Mouse (Mus musculus) cerebellum, postnatal 25 days (tissue): ENCODE data around the gene Sod2.
"Not testable (repeated sequence)": the region's sequence is repeated elsewhere in the genome, so short reads cannot be mapped to it uniquely, and the experiment has no call there.

Experiments used
- DNase-seq, 2 experiments: peaks; one replicate each; pipeline ENCODE4 v3.0.0; 2021; ENCODE audit warnings: mixed read lengths in 2 of 2

Sod2 gene

DNA sequence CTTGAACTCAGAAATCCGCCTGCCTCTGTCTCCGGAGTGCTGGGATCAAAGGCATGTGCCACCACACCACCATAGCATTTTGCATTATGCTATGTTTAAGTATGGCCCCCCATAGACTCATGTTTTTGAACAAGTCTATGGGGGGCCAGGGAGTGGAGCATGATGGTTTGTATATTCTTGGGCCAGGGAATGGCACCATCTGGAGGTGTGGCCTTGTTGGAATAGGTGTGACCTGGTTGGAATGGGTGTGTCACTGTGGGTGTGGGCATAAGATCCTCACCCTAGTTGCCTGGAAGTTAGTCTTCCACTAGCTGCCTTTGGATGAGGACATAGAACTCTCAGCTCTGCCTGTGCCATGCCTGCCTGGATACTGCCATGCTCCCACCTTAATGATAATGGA, at the start of gene Sod2:
Gene Sod2 (plus strand): TSS at position 301 of the 400 bp plus-strand sequence.
- DNase-seq: not testable (repeated sequence)

DNA sequence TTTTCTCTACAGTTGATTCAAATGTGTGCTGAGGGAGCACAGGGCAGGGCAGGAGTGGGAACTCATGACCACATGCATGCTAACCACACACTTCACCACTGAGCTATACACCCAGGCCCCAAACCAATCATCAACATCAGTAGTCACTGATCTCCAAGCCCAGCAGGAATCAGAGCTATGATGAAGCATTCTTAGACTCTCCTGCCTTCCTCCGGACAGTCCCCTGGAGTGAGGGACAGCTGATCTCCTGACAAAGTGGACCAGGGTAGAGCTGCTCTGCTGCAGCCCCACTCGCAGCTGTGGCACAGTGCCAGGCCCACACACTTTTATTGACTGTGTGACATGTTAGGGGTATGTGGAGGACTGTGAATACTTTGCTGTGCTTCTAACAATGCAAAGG, 47.3 kb upstream of the Sod2 start:
- DNase-seq: not testable (repeated sequence)

DNA sequence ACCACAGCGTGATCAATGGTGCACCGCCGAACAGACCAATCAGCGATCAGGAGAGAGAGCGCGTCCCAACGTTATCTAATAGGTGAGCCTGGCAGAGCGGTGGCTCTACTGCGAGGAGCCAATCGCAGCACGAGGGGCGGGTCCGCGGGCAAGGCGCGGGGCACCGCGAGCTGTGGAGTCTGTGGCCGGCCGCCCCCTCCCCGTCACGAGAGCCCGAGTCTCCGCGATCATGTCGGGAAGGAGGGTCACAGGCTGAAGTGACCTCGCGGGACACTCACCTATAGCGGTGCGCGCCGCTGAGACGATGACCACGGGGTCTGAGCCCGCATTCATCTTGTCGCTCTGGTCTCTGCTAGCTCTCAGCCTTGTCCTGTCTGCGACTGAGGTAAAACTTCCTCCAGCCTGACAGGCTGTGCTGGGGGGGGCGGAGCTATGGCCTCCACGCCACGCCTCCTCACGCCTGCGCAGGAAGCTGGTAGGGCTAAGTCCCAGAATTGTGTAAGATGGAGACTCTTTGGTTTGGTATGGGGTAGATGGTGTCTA, 46.2 kb upstream of the Sod2 start, which contains the start of gene Acat2:
Gene Acat2 (minus strand): TSS at position 417 of the 543 bp plus-strand sequence.
- DNase-seq: peak; percentile 97

DNA sequence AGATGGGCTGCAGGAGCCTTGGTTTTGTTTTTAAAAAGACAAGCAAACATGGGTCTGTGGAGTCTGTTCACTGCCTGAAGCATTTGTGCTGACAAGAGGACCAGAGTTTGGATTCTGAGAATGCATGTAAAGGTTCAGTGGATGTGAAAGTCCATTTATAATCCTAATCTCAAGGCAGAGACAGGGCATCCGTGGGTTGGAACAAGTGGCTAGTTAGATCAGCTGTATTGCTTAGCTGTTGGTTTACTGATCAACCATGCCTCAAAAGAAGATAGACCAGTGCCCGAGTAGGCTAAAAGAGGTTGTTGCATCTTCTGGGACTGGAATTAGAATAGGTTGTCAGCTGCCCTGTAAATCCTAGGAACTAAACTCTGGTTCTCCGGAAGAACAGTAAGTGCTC, 43.2 kb upstream of the Sod2 start:
- no peak for DNase-seq

DNA sequence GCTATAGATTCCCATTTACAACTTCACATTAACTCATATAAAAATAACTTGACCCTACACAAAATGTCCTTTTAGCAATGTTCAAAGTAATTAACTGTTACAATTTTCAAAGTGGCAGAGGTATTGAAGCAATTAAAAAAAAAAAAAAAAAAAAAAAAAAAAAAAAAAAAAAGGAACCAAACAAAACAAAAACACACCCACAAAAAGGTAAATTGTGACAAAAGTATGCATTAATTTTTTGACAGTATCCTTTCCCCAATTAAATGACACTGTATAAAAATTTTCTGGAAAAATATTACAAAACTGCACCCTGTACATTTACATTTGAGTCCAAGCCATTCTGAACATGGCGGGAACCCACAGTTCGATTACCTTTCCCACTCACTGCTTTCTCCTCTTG, 39.5 kb upstream of the Sod2 start:
- DNase-seq: no peak

DNA sequence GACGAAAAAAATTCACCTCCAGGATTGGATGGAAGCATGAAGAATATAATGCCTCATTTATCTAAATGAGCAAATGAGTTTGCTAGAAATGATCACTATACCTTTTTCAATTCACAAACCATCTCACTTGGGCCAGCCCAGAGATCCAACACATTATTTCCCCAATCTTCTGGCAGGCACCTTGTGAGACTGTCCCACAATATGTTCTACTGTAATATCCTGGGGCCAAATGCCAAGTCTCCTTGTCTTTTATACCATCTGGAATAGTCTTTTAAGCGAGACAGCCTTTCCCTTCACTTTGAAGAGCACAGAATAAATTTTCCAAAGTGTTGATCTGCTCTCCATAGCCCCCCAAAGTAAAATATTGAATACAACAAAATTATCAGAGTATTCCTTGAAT, 32.8 kb upstream of the Sod2 start:
- peak in 1 of 2 experiments; percentile 48 for DNase-seq

DNA sequence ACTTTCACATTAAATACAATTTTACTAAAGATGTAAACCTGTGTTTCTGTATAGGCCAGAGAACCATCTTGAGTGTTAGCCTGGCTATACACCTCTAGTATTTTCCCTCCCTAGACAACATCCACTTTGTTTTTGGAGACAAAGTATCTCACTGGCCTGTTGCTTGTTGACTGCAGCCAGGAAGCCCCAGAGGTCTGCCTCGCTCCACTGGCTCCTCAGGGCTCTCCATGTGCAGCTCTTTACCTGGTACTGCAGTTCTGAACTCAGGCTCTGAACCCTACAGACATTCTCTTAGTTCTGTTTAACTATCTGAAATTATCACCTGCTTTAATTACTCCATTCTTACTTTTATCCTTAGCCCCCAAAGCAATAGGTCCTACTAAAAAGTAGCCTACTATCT, 28.1 kb upstream of the Sod2 start:
- DNase-seq: no peak

DNA sequence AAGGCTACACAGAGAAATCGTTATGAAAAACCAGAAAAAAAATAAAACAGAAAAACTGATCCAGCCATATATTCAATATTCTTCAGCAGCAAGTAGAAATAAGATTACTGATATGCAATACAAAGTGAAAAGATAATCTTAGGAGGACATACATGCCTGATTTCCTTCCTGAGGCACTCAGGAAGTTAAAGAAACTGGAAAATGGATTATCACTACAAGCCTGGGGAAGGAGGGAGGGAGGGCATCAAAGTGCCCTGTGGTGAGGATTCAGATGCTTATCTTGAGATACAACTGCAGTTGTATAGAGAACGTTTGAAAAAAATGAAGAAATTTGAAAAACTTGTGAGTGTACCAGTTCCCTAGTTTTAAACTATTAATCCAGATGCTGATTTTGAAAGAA, 22.7 kb upstream of the Sod2 start:
- DNase-seq: no peak

DNA sequence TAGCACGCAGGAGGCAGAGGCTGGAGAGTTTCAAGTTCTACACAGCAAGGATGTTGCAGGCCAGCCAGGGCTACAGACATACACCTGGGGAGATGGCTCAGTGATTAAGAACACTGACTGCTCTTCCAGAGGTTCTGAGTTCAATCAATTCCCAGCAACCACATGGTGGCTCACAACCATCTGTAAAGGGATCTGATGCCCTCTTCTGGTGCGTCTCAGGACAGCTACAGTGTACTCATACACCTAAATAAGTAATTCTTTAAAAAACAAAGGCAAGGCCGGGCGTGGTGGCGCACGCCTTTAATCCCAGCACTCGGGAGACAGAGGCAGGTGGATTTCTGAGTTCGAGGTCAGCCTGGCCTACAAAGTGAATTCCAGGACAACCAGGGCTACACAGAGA, 18.6 kb upstream of the Sod2 start:
- peak in 1 of 2 experiments; percentile 22 for DNase-seq

DNA sequence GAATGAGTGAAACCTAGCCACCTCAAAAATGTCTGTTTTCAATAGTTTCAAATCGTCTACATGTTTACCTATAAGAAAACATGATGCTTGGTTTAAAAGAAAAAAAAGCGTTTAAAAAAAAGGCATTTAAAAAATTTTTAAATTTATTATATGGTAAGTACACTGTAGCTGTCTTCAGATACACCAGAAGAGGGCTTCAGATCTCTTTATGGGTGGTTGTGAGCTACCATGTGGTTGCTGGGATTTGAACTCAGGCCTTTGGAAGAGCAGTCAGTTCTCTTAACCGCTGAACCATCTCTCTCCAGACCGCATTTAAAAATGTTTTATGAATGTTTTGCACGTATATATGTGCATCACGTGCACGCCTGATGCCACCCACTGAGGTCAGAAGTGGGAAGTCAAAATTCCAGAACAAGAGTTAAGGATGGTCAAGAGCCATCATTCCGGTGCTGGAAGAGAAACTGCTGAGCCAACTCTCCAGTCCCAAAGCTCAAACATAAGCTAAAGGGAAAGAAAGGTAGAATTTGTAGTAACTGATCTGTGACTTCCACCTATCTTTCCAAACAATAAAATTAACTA, 16.0 kb upstream of the Sod2 start:
- DNase-seq: no peak

DNA sequence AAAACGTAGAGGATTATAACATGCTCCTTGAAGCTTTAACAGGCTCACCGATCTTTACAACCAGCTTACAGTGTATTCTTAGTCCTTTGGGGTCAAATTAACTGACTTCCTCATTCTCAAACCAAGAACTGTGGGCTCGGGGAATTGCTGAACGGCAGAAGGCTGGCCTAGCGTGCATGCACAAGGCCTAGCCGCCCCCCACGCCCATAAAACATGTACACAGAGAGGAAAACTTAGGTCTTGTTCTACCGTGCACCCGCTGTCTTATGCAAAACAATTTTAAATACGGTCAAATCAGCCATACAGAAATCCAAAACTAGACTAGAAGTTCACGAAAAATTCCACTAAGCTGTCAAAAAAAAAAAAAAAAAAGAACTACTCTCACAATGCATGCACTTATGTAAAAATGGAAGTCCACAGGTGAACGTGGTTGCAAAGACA, 15.4 kb upstream of the Sod2 start:
- peak in 1 of 2 experiments; percentile 31 for DNase-seq

DNA sequence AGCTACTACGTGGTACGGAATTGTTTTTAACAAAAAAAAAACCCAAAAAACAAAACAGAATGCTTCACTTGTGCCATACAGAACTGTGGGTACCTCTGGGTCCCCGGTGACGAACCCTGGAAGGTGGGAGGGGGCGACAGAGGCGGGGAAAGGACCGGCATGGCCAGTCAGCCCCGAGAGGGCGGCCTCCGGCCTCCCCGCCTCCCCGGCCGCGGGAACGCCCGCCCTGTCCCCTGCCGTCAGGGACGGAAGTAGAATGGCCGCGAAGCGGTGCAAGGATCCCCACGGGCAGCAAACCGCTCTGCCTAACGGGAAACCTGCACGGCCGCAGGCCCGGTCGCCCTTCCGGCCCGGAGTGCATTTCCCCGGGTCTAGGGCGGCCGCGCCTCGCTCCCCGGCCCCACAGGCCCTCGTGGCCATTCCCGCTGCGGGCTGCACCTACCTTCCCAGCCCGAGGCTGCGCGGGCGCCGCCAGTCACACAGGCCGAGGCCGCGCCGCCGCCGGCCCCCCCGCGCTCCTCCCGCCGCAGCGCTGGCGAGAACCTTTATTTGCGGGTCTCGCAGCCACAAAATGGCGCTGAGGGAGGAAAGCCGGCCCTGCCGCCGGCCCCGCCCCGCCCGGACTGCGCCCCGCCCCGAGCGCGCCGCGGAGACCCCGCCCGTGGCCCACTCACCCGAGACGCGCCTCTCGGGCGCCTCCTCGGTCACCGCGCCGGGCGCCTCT, 14.8 kb upstream of the Sod2 start:
- DNase-seq: peak; percentile 93 to 95

DNA sequence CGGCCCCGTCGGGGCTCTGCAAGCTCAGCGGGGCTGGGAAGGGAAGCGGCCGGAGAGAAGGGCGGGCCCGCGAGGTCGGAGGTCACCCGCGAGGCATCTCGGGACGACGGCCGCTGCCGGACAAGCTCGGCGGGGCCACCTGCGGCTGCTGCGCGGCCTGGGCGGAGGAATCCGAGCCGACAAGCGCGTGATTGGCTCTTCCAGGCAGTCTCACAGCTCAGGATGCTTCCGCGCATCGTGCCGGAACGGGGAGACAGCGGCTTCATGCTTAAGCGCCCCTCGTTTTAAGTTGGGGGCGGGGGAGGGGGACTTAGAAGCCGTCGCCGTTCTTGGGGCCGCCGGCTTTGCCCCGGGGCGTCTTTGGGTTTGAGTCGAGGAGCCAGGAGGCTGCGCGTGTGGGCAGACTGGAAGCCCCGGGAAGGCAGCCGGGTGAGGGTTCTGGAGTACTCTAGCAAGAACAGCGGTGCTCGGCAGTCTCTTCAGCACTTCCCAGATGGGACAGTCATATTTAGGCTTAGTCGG, 14.1 kb upstream of the Sod2 start:
- DNase-seq: peak; percentile 98 to 99

DNA sequence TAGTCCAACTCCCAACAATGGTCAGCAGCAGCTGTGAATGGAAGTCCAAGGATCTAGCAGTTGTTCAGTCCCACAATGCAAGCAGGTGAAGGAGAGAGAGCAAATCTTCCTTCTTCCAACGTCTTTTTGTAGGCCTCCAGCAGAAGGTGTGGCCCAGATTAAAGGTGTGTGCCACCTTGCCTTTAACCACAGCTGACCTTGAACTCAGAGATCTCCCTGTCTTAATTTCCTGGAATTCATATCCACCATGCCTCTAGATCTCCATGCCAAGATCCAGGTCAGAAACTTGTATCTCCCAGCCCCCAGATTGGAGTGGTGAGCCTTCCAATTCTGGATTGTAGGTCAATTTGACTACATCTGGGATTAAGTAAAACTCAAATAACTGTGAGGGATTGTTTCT, 12.6 kb upstream of the Sod2 start, which contains the start of gene Wtap:
Gene Wtap (minus strand): TSS at position 101 of the 400 bp plus-strand sequence.
- no peak for DNase-seq

DNA sequence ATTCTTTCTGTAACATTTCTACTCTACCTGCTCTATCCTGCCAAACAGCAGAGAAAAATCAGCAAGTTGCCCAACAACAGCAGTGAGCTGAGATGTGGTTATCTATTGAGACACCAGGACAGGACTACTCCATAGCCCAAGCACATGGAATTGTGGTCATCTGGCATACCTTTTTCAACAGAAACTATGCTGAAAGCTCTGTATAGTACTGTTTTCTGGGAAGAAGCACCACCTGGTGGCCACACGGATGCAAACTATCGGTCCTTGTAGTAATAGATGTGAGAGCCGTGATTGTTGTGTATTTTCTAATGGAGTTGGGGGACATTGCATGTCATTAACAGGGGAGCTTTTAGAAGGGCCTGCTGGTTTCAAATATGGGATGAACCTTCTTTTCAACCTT, 10.3 kb upstream of the Sod2 start:
- DNase-seq: peak; percentile 72 to 83

DNA sequence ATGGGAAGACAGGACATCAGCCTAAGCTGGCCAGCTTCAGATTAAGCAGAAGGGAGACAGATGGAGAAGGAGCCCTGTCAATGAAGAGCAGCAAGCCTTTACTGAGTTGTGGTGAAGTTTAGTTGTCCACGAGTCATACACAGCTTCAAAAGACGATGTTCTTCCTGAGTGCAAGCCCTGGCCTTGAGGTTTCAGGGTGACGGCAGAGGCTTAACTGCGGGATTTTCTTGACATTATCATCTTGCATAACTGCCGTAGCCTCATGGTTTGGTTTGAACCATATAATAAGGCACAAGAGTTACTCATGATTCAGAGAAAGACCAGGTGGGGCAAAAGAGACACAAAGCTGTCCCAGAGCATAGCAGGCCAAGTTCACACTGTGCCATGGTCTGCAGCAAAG, 8.8 kb upstream of the Sod2 start:
- no peak for DNase-seq

DNA sequence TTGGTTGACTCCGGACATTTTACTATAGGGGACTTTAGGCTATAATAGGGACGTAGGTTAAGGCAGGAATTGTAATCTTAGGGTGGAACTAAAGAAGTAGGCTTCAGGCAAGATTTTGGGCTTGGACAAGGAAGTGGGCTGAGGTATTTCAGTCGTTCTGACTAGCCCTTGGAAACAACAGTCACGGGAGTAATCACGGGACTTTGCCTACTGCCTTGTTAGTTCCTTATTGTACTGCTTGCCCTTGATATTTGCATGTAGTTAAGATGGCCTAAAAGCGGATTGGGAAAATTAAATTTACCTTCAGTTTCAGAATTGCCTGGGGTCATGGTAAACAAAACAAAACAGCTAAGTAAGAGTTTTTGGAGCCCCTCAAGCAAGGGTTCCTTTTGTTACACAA, 7.6 kb upstream of the Sod2 start:
- DNase-seq: no peak

DNA sequence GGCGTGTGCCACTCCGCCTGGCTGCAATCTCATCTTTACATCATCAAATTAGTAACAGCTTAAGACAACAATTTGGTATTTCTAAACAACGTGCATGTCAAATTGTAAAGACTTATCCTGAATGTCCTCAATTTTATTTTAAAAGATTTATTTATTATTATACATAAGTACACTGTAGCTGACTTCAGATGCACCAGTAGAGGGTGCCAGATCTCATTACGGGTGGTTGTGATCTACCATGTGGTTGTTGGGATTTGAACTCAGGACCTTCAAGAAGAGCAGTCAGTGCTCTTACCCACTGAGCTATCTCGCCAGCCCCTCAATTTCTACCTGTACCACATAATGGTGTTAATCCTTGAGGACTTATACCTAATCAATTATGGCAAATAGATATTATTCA, 4.4 kb upstream of the Sod2 start:
- not testable (repeated sequence) for DNase-seq

DNA sequence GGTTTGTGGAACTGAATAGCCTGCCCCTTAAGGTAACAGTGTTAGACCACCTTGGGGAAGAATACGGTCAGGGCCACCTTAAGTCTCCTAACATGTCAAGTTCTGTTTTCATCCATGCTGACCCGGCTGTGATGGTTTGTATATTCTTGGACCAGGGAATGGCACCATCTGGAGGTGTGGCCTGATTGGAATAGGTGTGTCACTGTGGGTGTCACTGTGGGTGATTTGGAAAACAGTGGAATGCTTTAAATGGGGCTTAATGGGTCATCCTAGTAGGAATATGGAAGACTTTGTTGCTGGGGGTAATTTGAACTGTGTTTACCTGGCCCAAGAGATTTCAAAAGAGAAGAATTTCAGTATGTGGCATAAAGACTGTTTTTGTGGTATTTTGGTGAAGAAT, 2.2 kb upstream of the Sod2 start:
- DNase-seq: not testable (repeated sequence)

DNA sequence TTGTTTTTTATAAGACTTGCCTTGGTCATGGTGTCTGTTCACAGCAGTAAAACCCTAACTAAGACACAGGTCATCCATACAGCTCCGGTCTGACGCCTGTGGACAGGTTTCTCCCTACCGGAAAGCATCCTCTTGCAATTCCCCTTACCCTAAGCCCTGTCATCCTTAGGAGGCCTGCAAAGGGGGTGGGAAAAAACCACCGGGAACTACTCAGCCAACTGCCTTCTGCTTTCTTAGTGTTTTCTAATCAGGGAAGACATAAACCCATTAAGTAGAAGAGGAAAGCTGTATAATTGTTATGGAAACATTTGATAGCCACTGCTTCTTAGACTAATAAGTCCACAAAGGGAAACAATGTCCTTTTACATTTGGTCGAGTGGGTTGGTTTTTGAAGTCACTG, 338 bp downstream of the Sod2 start:
- DNase-seq: no peak

DNA sequence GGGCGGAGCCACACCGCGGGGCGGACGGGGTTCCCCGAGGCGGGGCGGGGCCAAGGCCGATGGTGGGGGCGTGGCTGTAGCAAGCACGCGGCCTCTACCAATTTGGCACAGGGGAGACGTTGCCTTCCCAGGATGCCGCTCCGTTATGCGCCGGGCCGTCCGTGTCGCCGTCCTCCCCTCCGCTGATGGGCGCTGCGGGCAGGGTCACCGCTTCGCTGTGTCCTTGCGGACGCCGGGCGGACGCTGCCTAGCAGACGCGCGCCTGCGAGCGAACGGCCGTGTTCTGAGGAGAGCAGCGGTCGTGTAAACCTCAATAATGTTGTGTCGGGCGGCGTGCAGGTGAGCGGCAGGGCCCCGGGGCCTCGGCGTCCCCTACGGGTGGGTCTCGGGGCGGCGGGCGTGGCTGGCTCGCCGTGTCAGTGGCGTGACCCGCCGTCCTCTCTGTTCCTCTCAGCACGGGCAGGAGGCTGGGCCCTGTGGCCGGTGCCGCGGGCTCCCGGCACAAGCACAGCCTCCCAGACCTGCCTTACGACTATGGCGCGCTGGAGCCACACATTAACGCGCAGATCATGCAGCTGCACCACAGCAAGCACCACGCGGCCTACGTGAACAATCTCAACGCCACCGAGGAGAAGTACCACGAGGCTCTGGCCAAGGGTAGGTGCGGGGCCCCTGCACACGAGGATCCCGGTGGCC, 1.2 kb downstream of the Sod2 start:
- DNase-seq: peak; percentile 99 to 100

DNA sequence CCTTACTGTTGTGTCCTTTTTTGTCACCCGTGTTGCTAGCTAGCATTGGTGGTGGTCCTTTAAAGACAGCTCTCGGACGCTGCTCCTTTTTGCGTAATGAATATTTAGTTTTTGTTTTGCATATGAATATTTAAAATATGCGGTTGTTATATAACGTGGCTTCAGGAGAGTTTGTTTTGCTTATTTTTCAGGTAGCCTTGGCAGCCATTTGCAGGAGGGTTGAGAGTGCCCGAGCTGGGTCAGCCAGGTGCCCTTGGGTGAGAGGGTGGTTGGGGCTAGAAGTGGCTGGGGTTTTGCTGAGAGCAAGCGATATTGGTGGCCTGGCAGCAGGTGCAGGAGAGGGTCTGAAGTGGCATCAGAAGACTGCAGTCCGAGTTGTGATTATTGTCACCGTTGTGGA, 1.9 kb downstream of the Sod2 start:
- DNase-seq: peak; percentile 28

DNA sequence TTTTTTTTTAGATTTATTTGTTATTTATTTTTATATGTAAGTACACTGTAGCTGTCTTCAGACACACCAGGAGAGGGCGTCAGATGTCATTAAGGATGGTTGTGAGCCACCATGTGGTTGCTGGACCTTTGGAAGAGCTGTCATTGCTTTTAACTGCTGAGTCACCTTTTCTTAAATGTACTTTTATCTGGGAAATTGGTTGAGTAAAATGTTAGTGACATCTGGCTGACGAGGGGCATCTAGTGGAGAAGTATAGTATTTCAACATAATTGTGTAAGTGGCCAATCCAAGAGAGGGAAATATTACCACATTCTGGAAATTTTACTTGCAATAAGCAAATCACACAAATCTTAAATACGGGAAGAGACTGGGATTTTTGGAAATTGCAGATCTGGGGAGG, 3.2 kb downstream of the Sod2 start:
- peak in 1 of 2 experiments; percentile 30 for DNase-seq
